Mouse (Mus musculus) NIH3T3 (cell line): ENCODE results near the gene Tmem139.
A peak's percentile ranks its signal among the peaks of the same experiment; 100 is the strongest.

Experiments
- DNase-seq: peaks from one replicate; pipeline ENCODE4 v3.0.0-alpha.2; 2012; ENCODE audit warnings: low read depth

Tmem139 gene

GRCm38 (mm10) chr6:42282865-42283528 lies 21.2 kb downstream of the Tmem139 start:
- no peak for DNase-seq

DNA sequence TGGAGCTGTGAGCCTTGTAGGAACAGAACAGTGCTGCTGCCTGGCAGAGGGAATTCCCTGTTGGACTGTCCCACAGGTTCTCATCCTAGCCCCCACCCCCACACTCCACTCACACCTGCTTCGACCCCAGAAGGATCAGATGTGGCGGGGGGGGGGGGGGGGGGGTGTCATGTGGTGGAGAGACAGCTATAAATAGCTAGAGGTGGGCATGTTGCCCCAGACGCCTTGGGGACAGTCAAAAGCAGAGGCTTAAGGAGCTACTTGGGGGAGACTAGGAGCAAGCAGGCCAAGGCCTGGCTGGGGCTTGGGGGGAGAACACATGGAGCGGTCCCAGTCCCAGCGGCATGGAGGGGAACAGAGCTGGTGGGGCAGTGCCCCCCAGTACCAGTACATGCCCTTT lies 24.7 kb downstream of the Tmem139 start, which contains the start of gene Clcn1:
Gene Clcn1 (plus strand): TSS at position 238 of the 400 bp plus-strand sequence.
- no peak for DNase-seq

- no peak for DNase-seq
These were observed 25.8 kb downstream of the Tmem139 start for GRCm38 (mm10) chr6:42287562-42287961.

- DNase-seq: no peak
These were observed 31.6 kb downstream of the Tmem139 start for GRCm38 (mm10) chr6:42293327-42293726.

DNA sequence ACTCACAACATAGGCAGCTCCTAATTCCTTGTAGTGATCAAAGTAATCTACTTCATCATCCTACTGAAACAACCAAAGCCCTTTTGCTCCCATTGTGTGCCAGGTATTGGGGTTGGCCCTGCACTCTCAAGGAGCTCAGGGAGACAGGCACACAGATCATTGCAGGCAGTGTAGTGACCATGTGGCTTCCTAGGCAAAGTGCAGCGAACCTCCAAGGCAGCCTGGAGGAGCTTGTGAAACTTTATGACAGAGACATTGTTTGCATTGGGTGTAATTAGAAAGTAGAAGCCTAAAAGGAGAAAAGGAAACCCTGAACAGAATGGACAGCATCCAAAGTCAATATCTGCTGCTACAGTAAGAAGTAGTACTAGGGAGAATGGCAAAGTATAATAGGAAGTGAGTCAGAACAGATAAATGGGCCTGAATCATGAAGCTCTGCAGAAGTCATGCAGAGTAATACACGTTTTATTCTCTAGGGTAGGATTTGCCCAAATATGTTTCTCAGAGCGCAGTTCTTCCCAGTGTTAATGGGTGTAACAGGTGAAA lies 33.9 kb downstream of the Tmem139 start:
- peak; percentile 80 for DNase-seq

DNA sequence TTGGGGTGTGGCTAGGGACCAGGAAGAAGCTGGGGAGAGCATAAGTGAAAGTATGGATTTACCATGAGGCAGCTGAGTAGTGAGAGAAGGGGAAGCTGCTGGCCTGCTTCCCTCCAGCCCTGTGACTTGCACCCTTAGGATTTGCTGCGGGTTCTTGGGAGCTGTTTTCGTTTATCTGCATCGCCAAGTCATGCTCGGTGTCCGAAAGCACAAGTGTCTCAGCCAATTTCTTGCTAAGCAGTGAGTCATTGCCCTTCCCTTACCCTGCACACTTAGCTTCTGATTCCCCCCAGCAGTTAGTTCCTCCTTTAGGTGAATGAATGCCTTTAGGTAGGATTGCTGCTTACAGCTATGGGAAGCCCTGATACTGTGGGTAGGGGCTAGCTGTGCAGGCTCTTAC lies 37.6 kb downstream of the Tmem139 start:
- peak; percentile 86 for DNase-seq

DNA sequence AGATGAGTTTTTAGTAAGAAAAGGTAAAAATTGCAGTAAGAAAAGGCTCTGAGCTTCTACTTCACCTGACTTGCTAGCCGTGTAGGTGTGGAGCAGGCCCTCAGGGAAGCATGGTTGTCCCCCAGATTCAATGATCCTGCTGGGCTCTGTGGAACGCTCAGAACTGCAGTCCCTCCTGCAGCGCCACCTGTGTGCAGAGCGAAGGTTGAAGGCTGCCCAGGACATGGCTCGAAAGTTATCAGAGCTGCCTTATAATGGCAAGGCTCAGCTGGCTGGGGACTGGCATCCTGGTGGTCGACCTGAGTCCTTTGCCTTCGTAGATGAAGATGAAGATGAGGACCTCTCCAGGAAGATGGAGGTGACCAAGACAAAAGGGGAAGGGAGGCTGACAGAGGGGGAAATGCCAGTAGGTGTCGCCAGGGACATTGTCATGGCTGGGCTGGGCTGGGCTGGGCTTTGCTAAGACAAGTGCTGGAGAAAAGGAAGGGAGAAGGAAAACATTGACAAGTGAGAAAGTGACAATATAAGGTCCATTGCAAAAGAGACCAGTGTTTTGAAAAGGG lies 48.1 kb downstream of the Tmem139 start:
- no peak for DNase-seq

DNA sequence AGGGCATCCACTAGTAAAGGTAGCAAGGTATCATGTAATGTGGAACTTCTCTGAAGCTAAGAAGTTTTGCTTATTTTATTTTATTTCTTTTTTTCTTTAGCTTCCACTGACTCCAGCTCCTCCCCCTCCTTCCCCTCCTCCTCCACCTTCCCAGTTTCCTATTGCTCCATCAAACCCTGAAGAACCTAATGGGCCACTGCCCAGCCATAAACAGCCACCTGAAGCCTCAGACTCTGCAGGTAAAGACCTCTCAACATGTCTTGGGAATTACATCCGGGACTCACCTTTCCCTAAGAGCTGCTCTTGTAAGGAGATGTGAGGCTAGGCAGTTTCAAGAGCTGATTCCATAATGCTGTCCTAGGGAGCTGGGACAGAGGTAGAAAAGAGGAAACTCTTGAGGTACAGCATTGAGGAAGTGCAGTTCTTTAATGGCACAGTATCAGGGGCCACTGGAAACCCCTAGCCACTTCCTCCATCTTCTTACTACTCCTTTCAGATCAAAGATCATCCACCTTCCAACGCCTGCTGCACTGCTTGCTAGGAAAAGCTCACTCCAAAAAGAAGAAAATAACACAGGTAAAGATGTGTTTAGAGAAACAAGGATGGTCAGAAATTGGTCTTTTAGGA lies 48.8 kb downstream of the Tmem139 start:
- DNase-seq: no peak
